In genomic region chr15:82956310-82956709, GRCm38 (mm10) we compare ENCODE assay signal across 21 mouse cellular contexts. TPM values are rescaled to one million over a fixed set of nuclear protein-coding genes. Genes with fewer than 3 reads are reported as not detected.
DNase-seq lines count a peak whose midpoint lies in the region; ATAC-seq and TF ChIP-seq lines count a peak whose summit lies in the region.
"Had no signal": no experiment of that assay in that cellular context is flagged by ENCODE, and none has a peak within 500 bp of the region (broad histone marks: within the 10 kb centered on the region; RNA-seq: fewer than 3 reads in every experiment).

No protein-coding gene starts in this region.

- no peak for DNase-seq in forebrain, embryonic 10.5 days (ENCODE audit: extremely low spot score, low spot score)
- no peak for DNase-seq in forebrain, postnatal 0 days
- DNase-seq in heart, postnatal 14 days = no peak
- DNase-seq in left cerebral cortex, postnatal 4 days = peak; percentile 87
- DNase-seq in left cerebral cortex, adult 2 months (ENCODE audit: extremely low spot score in 1 of 2, low spot score in 2 of 2) = no peak
- DNase-seq in embryonic facial prominence, embryonic 10.5 days (ENCODE audit: low spot score) = no peak
- no peak for DNase-seq in embryo, embryonic 10.5 days (ENCODE audit: low spot score)
- DNase-seq: adrenal gland, postnatal 14 days; cerebellum, adult 11-12 months; cerebellum, adult 9-10 months; gastrocnemius, adult 2 months; gastrocnemius, postnatal 25 days; kidney, adult 18-20 months had no signal

- H3K4me1 ChIP-seq in forebrain, embryonic 10.5 days = peaks cover 96% of the 10 kb centered on the region
- H3K4me1 ChIP-seq in forebrain, postnatal 0 days (ENCODE audit: insufficient read depth) = peaks cover 33% of the 10 kb centered on the region
- peaks cover 82% of the 10 kb centered on the region for H3K4me1 ChIP-seq in heart, embryonic 13.5 days
- peaks cover 84% of the 10 kb centered on the region for H3K4me1 ChIP-seq in embryonic facial prominence, embryonic 10.5 days

- H3K4me3 ChIP-seq in forebrain, embryonic 10.5 days = no peak overlapping the region
- no peak overlapping the region for H3K4me3 ChIP-seq in forebrain, postnatal 0 days (ENCODE audit: low read depth, low read length)
- H3K4me3 ChIP-seq in heart, embryonic 13.5 days = no peak overlapping the region
- H3K4me3 ChIP-seq in left cerebral cortex, adult 2 months = no peak overlapping the region
- H3K4me3 ChIP-seq in embryonic facial prominence, embryonic 10.5 days = no peak overlapping the region
- H3K4me3 ChIP-seq: embryonic facial prominence, embryonic 15.5 days; erythroblast, embryonic 14.5 days; forebrain, embryonic 13.5 days; gastrocnemius, adult 2 months; hindbrain, embryonic 10.5 days; intestine, embryonic 15.5 days had no signal

- H3K4me2 ChIP-seq in forebrain, postnatal 0 days (ENCODE audit: low read depth) = no peak overlapping the region
- no peak overlapping the region for H3K4me2 ChIP-seq in heart, embryonic 13.5 days
- H3K4me2 ChIP-seq: embryonic facial prominence, embryonic 15.5 days; forebrain, embryonic 13.5 days; intestine, embryonic 15.5 days had no signal

- TF ChIP-seq CTCF in forebrain, postnatal 0 days (IDR thresholded peaks at IDR 0.05; ENCODE audit: low read depth) = no peak
- no peak for TF ChIP-seq CTCF in left cerebral cortex, adult 2 months (IDR thresholded peaks at IDR 0.05)

- H3K27ac ChIP-seq in forebrain, embryonic 10.5 days = 0 out of 2 replicates have a peak overlapping the region, but pooled peaks have one; percentile 0
- H3K27ac ChIP-seq in forebrain, postnatal 0 days (ENCODE audit: low read depth, low read length) = no peak overlapping the region
- H3K27ac ChIP-seq in heart, embryonic 13.5 days (replicated peaks) = peak overlapping the region; percentile 26
- no peak overlapping the region for H3K27ac ChIP-seq in left cerebral cortex, adult 2 months
- 0 out of 2 replicates have a peak overlapping the region, but pooled peaks have one; percentile 15 for H3K27ac ChIP-seq in embryonic facial prominence, embryonic 10.5 days (replicated peaks)
- H3K27ac ChIP-seq: embryonic facial prominence, embryonic 15.5 days; forebrain, embryonic 13.5 days; gastrocnemius, adult 2 months; hindbrain, embryonic 10.5 days; intestine, embryonic 15.5 days had no signal

- H3K9ac ChIP-seq in forebrain, postnatal 0 days = no peak overlapping the region
- 0 out of 2 replicates have a peak overlapping the region, but pooled peaks have one; percentile 41 for H3K9ac ChIP-seq in heart, embryonic 13.5 days
- H3K9ac ChIP-seq: embryonic facial prominence, embryonic 15.5 days; forebrain, embryonic 13.5 days; intestine, embryonic 15.5 days had no signal

- H3K27me3 ChIP-seq in forebrain, embryonic 10.5 days (ENCODE audit: poor library complexity, severe bottlenecking) = peaks cover 100% of the 10 kb centered on the region
- H3K27me3 ChIP-seq in forebrain, postnatal 0 days (ENCODE audit: insufficient read depth, low read length) = no peaks in the 10 kb centered on the region
- H3K27me3 ChIP-seq in heart, embryonic 13.5 days (replicated peaks) = peaks cover 93% of the 10 kb centered on the region
- H3K27me3 ChIP-seq in embryonic facial prominence, embryonic 10.5 days (replicated peaks; ENCODE audit: low read depth, poor library complexity, severe bottlenecking) = peaks cover 100% of the 10 kb centered on the region

- no peaks in the 10 kb centered on the region for H3K36me3 ChIP-seq in forebrain, embryonic 10.5 days (replicated peaks)
- H3K36me3 ChIP-seq in forebrain, postnatal 0 days (ENCODE audit: insufficient read depth) = peaks cover 8% of the 10 kb centered on the region; the same call in 1 of the 2 replicates
- H3K36me3 ChIP-seq in heart, embryonic 13.5 days = no peaks in the 10 kb centered on the region
- H3K36me3 ChIP-seq in embryonic facial prominence, embryonic 10.5 days (replicated peaks) = 0 out of 2 replicates have a peak, but pooled peaks cover 2% of the 10 kb centered on the region
- H3K36me3 ChIP-seq: embryonic facial prominence, embryonic 15.5 days; hindbrain, embryonic 10.5 days; intestine, embryonic 15.5 days had no signal

- WGBS in forebrain, embryonic 10.5 days = 79% methylated on average over 3 of the region's 3 CpGs
- WGBS in forebrain, postnatal 0 days = 72% methylated on average over 3 of the region's 3 CpGs
- 74% methylated on average over 3 of the region's 3 CpGs for WGBS in heart, embryonic 13.5 days
- 83% methylated on average over 3 of the region's 3 CpGs for WGBS in embryonic facial prominence, embryonic 10.5 days

- H3K9me3 ChIP-seq in forebrain, embryonic 10.5 days = no peaks in the 10 kb centered on the region
- no peaks in the 10 kb centered on the region for H3K9me3 ChIP-seq in forebrain, postnatal 0 days (ENCODE audit: low read length)
- H3K9me3 ChIP-seq in heart, embryonic 13.5 days = no peaks in the 10 kb centered on the region
- H3K9me3 ChIP-seq in embryonic facial prominence, embryonic 10.5 days = no peaks in the 10 kb centered on the region
- H3K9me3 ChIP-seq: embryonic facial prominence, embryonic 15.5 days; forebrain, embryonic 13.5 days; hindbrain, embryonic 10.5 days; intestine, embryonic 15.5 days had no signal

- no peak for ATAC-seq in forebrain, postnatal 0 days
- ATAC-seq in heart, embryonic 13.5 days (ENCODE audit: extremely low read depth, insufficient number of reproducible peaks, low FRiP score, low TSS enrichment) = no peak
- ATAC-seq: activated CD4-positive, CD25-positive, alpha-beta regulatory T cell, adult 4 months; forebrain, embryonic 13.5 days; intestine, embryonic 15.5 days; Patski had no signal

- intact Hi-C loops in heart, postnatal 14 days (cut with DNase I) = no loop called here
- intact Hi-C loops in left cerebral cortex, postnatal 4 days (cut with DNase I) = no loop called here
- intact Hi-C loops in left cerebral cortex, adult 2 months (cut with DNase I) = no loop called here

RNA-seq across cellular contexts. Expression of gene Tcf20, which starts 31.4 kb away (rescaled TPM):
- polyA plus RNA-seq in forebrain, embryonic 10.5 days (2016; fragmentation: Nextera tagmentation; extraction: Ambion mirVana) = 6.5 and 7.1 TPM in 2 replicates
- total RNA-seq in forebrain, postnatal 0 days (2014; rRNA removed) = 120 and 150 TPM in 2 replicates
- 10.3 and 12.2 TPM in 2 replicates for polyA plus RNA-seq in forebrain, postnatal 0 days (2015; fragmentation: Nextera tagmentation; extraction: Ambion mirVana)
- polyA plus RNA-seq in heart, embryonic 13.5 days (2015; fragmentation: Nextera tagmentation; extraction: Ambion mirVana) = 4.6 and 4.8 TPM in 2 replicates
- total RNA-seq in heart, postnatal 14 days (2021) = 10 to 100 TPM; 49.9 to 59.1 TPM
- 100 to 1,000 TPM; 142 to 145 TPM for total RNA-seq in left cerebral cortex, postnatal 4 days (2021)
- 100 to 1,000 TPM; 231 to 245 TPM for total RNA-seq in left cerebral cortex, adult 2 months (2021)
- 8.4 and 8.5 TPM in 2 replicates for polyA plus RNA-seq in embryonic facial prominence, embryonic 10.5 days (2016; fragmentation: Nextera tagmentation; extraction: Ambion mirVana)

Comparison
In these comparisons a context has a peak if more than half of its experiments do, and no peak if none do; other contexts are left out.
1. H3K27ac ChIP-seq: peak in forebrain, embryonic 10.5 days (single experiment), heart, embryonic 13.5 days (single experiment) and embryonic facial prominence, embryonic 10.5 days (single experiment); none in forebrain, postnatal 0 days (single experiment) and left cerebral cortex, adult 2 months (single experiment).